In genomic region chr6:88102096-88102495, GRCm38 (mm10) we compare ENCODE assay signal across 23 mouse cellular contexts. TPM values are rescaled to one million over a fixed set of nuclear protein-coding genes. Genes with fewer than 3 reads are reported as not detected.
DNase-seq lines count a peak whose midpoint lies in the region; ATAC-seq lines count a peak whose summit lies in the region.
"Had no signal": no experiment of that assay in that cellular context is flagged by ENCODE, and none has a peak within 500 bp of the region (broad histone marks: within the 10 kb centered on the region; RNA-seq: fewer than 3 reads in every experiment).

No protein-coding gene starts in this region.

- no peak for ATAC-seq in activated CD4-positive, CD25-positive, alpha-beta regulatory T cell, adult 4 months
- ATAC-seq: forebrain, embryonic 16.5 days; hindbrain, postnatal 0 days; intestine, embryonic 16.5 days; Patski had no signal

- peak; percentile 27 to 44 for DNase-seq in frontal cortex, adult 2 months (ENCODE audit: extremely low spot score in 1 of 2, low spot score in 1 of 2)
- DNase-seq in frontal cortex, postnatal 10 days (ENCODE audit: low spot score in 2 of 2): no peak
- DNase-seq in layer of hippocampus, adult 9-11 months: peak; percentile 34
- DNase-seq in layer of hippocampus, adult 8-10 months (ENCODE audit: low spot score in 2 of 2): no peak
- peak; percentile 73 for DNase-seq in right cerebral cortex, adult 18-20 months
- no peak for DNase-seq in right cerebral cortex, postnatal 10 days (ENCODE audit: low spot score in 2 of 2)
- DNase-seq: adrenal gland, postnatal 25 days; cerebellum, adult 18-20 months; cerebellum, postnatal 10 days; gastrocnemius, postnatal 36 days; heart, adult 18-20 months; heart, postnatal 36 days; kidney, adult 8-10 months; kidney, postnatal 4 days; lung, postnatal 36 days; right cerebral cortex, postnatal 25 days; spleen, adult 18-20 months; thymus, postnatal 4 days had no signal

RNA-seq across cellular contexts. Expression of gene Rpn1, which starts 17.8 kb away (rescaled TPM):
- 125 and 138 TPM in 2 replicates for polyA plus RNA-seq in frontal cortex, adult 2 months (2012; rRNA removed)
- 100 to 1,000 TPM; 164 to 216 (median 188) TPM for total RNA-seq in layer of hippocampus, adult 8-10 months (2022)
- polyA plus RNA-seq in activated CD4-positive, CD25-positive, alpha-beta regulatory T cell, adult 4 months (2017; shearing (Covaris generic)): 100 to 1,000 TPM; 100 to 113 TPM

RNA-seq across cellular contexts. Expression of gene Rab7, which starts 57.0 kb away (rescaled TPM):
- polyA plus RNA-seq in frontal cortex, adult 2 months (2012; rRNA removed): 388 and 392 TPM in 2 replicates
- 100 to 1,000 TPM; 318 to 396 (median 337) TPM for total RNA-seq in layer of hippocampus, adult 8-10 months (2022)
- polyA plus RNA-seq in activated CD4-positive, CD25-positive, alpha-beta regulatory T cell, adult 4 months (2017; shearing (Covaris generic)): 100 to 1,000 TPM; 294 to 336 TPM

Comparison
In these comparisons a context has a peak if more than half of its experiments do, and no peak if none do; other contexts are left out.
1. DNase-seq: peak in frontal cortex, adult 2 months (2 of 2), layer of hippocampus, adult 9-11 months (single experiment) and right cerebral cortex, adult 18-20 months (single experiment); none in frontal cortex, postnatal 10 days (0 of 2), layer of hippocampus, adult 8-10 months (0 of 2) and right cerebral cortex, postnatal 10 days (0 of 2).